Mouse (Mus musculus): ENCODE measurements at regions not wholly inside any gene's neighbourhood (a gene's known extent, or its start where the extent isn't known, plus 50 kb on each side); places are given as distances from the start of the nearest gene placed in this dataset.

DNA sequence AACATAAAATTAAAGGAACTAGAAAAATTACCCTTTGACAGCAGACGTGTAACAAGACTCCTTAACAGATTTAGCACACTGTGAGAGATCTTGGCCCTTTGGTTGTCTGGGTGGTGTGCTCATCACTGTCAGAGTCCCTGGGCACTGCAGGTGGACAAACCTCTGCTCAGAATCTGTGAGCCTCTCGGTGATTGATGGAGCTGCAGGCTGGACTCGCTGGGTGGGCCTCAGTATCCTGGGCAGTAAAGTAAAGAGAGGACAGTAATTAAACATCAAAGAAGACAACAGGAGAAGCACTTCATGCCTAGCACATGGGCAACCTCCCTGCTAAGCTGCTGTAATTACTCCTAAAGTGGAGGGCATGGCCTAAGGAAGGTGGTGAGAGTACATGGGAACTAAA, 180.2 kb upstream of the Egflam start:
- Histone ChIP-seq H3K4me3 (replicated peaks; ENCODE audit: insufficient read depth, low read depth, low read length) (no peak overlapping the region), H3K27me3 (ENCODE audit: control insufficient read depth, insufficient read depth, low read length) (no peaks in the 10 kb centered on the region), H3K4me1 (ENCODE audit: control insufficient read depth, insufficient read depth, low read length) (no peaks in the 10 kb centered on the region), H3K27ac (ENCODE audit: insufficient read depth, low read length) (no peak overlapping the region)
- WGBS: 66% methylated on average over 3 of the region's 3 CpGs
- no peak for DNase-seq
- no peak for TF ChIP-seq CTCF (IDR thresholded peaks at IDR 0.05; ENCODE audit: borderline replicate concordance, insufficient read depth, low read depth, low read length)
- no peak for TF ChIP-seq POLR2A (IDR thresholded peaks at IDR 0.05; ENCODE audit: borderline replicate concordance, insufficient read depth, low read length)

DNA sequence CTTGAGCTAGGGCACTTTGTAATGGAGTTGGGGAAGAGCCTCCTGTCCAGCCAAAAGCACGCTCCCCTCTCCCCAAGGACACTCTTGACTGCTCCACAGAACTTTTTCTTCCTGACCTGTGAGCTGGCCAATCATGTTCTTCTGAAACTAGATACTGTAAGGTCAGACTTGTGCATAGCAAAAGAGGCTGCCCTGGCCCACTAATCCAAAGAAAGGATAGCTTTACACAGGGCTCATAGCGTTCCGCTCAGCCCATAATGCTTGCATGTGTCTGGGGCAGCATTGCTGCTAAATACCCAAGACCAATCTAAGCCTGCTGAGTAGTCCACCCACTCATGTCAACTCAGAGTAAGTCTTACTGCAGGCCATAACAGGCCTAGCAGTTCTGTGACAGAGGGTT, 189.0 kb upstream of the Egflam start:
- TF ChIP-seq POLR2A (IDR thresholded peaks at IDR 0.05; ENCODE audit: borderline replicate concordance, insufficient read depth, low read length) (no peak), CTCF (IDR thresholded peaks at IDR 0.05; ENCODE audit: borderline replicate concordance, insufficient read depth, low read depth, low read length) (no peak)
- Histone ChIP-seq H3K27me3 (ENCODE audit: control insufficient read depth, insufficient read depth, low read length) (no peaks in the 10 kb centered on the region), H3K4me1 (ENCODE audit: control insufficient read depth, insufficient read depth, low read length) (no peaks in the 10 kb centered on the region), H3K27ac (ENCODE audit: insufficient read depth, low read length) (no peak overlapping the region), H3K4me3 (replicated peaks; ENCODE audit: insufficient read depth, low read depth, low read length) (no peak overlapping the region)
- whole genome bisulfite sequencing: 96% methylated on average over 3 of the region's 3 CpGs
- no peak for DNase-seq

GRCm38 (mm10) chr15:7591486-7591885, 193.3 kb upstream of the Egflam start:
- no peaks in the 10 kb centered on the region for H3K27me3 ChIP-seq (ENCODE audit: control insufficient read depth, insufficient read depth, low read length)
- no peak overlapping the region for H3K27ac ChIP-seq (ENCODE audit: insufficient read depth, low read length)
- H3K4me1 ChIP-seq (ENCODE audit: control insufficient read depth, insufficient read depth, low read length): no peaks in the 10 kb centered on the region
- no peak for DNase-seq
- no peak for TF ChIP-seq CTCF (IDR thresholded peaks at IDR 0.05; ENCODE audit: borderline replicate concordance, insufficient read depth, low read depth, low read length)
- no peak for TF ChIP-seq POLR2A (IDR thresholded peaks at IDR 0.05; ENCODE audit: borderline replicate concordance, insufficient read depth, low read length)
- H3K4me3 ChIP-seq (replicated peaks; ENCODE audit: insufficient read depth, low read depth, low read length): no peak overlapping the region

DNA sequence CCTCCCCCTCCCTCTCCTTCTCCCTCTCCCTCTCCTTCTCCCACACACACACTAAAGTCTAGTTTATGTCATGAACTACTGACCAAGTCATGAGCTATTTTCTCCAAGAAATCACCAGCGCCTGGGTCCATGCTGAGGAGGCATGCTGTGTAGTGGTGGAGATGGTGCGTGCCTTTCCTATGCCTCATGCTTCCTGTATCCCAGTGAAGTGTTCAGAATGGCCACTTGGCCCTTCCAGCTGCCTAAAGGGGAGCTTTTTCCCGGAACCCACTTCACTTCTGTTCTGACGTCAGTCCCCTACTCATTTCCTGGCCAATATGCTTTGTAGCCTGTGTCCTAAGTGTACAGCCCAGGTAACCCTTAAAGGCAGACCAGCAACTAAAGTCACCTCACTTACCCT, 199.1 kb upstream of the Egflam start:
- H3K4me1 ChIP-seq (ENCODE audit: control insufficient read depth, insufficient read depth, low read length): no peaks in the 10 kb centered on the region
- no peak for DNase-seq
- no peak overlapping the region for H3K27ac ChIP-seq (ENCODE audit: insufficient read depth, low read length)
- TF ChIP-seq CTCF (IDR thresholded peaks at IDR 0.05; ENCODE audit: borderline replicate concordance, insufficient read depth, low read depth, low read length): no peak
- no peak for TF ChIP-seq POLR2A (IDR thresholded peaks at IDR 0.05; ENCODE audit: borderline replicate concordance, insufficient read depth, low read length)
- H3K27me3 ChIP-seq (ENCODE audit: control insufficient read depth, insufficient read depth, low read length): no peaks in the 10 kb centered on the region
- H3K4me3 ChIP-seq (replicated peaks; ENCODE audit: insufficient read depth, low read depth, low read length): no peak overlapping the region
- whole genome bisulfite sequencing: 83% methylated on average over 4 of the region's 4 CpGs

DNA sequence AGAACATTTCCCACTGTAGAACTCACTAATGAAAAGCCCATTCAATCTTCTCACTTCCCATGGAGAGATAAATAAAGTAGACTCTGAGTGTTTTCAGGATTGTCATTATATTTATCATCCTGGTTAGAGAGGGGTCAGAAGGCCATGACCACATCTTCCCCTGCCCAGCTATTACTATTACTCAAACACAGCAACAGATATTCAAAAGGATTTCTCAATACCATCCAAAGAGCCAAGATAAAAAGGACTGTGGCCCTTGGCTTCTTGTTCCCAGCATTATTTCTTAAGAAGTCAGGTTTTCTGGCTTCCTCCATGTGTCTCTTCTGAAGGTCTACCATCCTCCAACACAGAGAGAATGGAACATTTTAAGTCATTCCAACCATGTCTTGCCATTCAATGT, 199.6 kb upstream of the Egflam start:
- Histone ChIP-seq H3K27ac (ENCODE audit: insufficient read depth, low read length) (no peak overlapping the region), H3K4me1 (ENCODE audit: control insufficient read depth, insufficient read depth, low read length) (no peaks in the 10 kb centered on the region), H3K4me3 (replicated peaks; ENCODE audit: insufficient read depth, low read depth, low read length) (no peak overlapping the region), H3K27me3 (ENCODE audit: control insufficient read depth, insufficient read depth, low read length) (no peaks in the 10 kb centered on the region)
- no peak for DNase-seq
- TF ChIP-seq CTCF (IDR thresholded peaks at IDR 0.05; ENCODE audit: borderline replicate concordance, insufficient read depth, low read depth, low read length): no peak
- no peak for TF ChIP-seq POLR2A (IDR thresholded peaks at IDR 0.05; ENCODE audit: borderline replicate concordance, insufficient read depth, low read length)

GRCm38 (mm10) chr15:7601540-7601939, 203.3 kb upstream of the Egflam start:
- no peak overlapping the region for H3K27ac ChIP-seq (ENCODE audit: insufficient read depth, low read length)
- H3K4me1 ChIP-seq (ENCODE audit: control insufficient read depth, insufficient read depth, low read length): no peaks in the 10 kb centered on the region
- DNase-seq: no peak
- WGBS: 97% methylated on average over 2 of the region's 2 CpGs
- no peak for TF ChIP-seq POLR2A (IDR thresholded peaks at IDR 0.05; ENCODE audit: borderline replicate concordance, insufficient read depth, low read length)
- TF ChIP-seq CTCF (IDR thresholded peaks at IDR 0.05; ENCODE audit: borderline replicate concordance, insufficient read depth, low read depth, low read length): no peak
- H3K27me3 ChIP-seq (ENCODE audit: control insufficient read depth, insufficient read depth, low read length): no peaks in the 10 kb centered on the region
- no peak overlapping the region for H3K4me3 ChIP-seq (replicated peaks; ENCODE audit: insufficient read depth, low read depth, low read length)

GRCm38 (mm10) chr15:7604847-7605246, 205.8 kb upstream of the Gdnf start:
- Histone ChIP-seq H3K4me1 (ENCODE audit: control insufficient read depth, insufficient read depth, low read length) (no peaks in the 10 kb centered on the region), H3K4me3 (replicated peaks; ENCODE audit: insufficient read depth, low read depth, low read length) (no peak overlapping the region), H3K27ac (ENCODE audit: insufficient read depth, low read length) (no peak overlapping the region), H3K27me3 (ENCODE audit: control insufficient read depth, insufficient read depth, low read length) (no peaks in the 10 kb centered on the region)
- TF ChIP-seq POLR2A (IDR thresholded peaks at IDR 0.05; ENCODE audit: borderline replicate concordance, insufficient read depth, low read length) (no peak), CTCF (IDR thresholded peaks at IDR 0.05; ENCODE audit: borderline replicate concordance, insufficient read depth, low read depth, low read length) (no peak)
- 96% methylated on average over 3 of the region's 3 CpGs for WGBS
- DNase-seq: no peak

DNA sequence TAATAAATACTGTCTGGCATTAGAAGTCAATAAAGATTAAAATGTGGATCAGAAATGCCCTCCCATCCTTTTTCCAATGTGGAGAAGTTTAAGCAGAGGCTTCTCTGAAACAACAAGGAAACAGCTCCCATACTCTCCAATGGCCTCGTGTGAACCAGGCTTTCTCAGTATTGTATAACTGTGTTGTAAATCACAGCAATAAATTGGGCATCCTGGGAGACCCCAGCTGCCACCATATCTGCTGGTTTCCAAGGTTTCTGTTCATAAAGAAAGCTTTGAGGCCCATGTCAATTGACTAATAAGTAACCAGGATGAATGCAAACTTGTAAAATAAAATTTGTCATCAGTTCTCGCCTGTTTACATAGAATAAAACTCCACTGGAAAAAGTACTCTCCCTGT, 192.7 kb upstream of the Gdnf start:
- DNase-seq: no peak
- Histone ChIP-seq H3K27ac (ENCODE audit: insufficient read depth, low read length) (no peak overlapping the region), H3K4me1 (ENCODE audit: control insufficient read depth, insufficient read depth, low read length) (no peaks in the 10 kb centered on the region), H3K27me3 (ENCODE audit: control insufficient read depth, insufficient read depth, low read length) (no peaks in the 10 kb centered on the region), H3K4me3 (replicated peaks; ENCODE audit: insufficient read depth, low read depth, low read length) (no peak overlapping the region)
- no peak for TF ChIP-seq POLR2A (IDR thresholded peaks at IDR 0.05; ENCODE audit: borderline replicate concordance, insufficient read depth, low read length)
- TF ChIP-seq CTCF (IDR thresholded peaks at IDR 0.05; ENCODE audit: borderline replicate concordance, insufficient read depth, low read depth, low read length): no peak
- 66% methylated on average over 2 of the region's 2 CpGs for WGBS

Measured in cerebellum, adult 2 months (tissue).